Mouse (Mus musculus) gastrocnemius, postnatal 36 days (tissue): ENCODE measurements at regions not wholly inside any gene's neighbourhood (a gene's known extent, or its start where the extent isn't known, plus 50 kb on each side); places are given as distances from the start of the nearest gene placed in this dataset.

Experiments used
- DNase-seq, 2 experiments: peaks; one replicate each; pipeline ENCODE4 v3.0.0; 2022
- intact Hi-C: fragments of 180-260 bp; cut with DNase I; formaldehyde crosslinking; loops from one replicate; pipeline ENCODE4 v1.15.1; 2025

DNA sequence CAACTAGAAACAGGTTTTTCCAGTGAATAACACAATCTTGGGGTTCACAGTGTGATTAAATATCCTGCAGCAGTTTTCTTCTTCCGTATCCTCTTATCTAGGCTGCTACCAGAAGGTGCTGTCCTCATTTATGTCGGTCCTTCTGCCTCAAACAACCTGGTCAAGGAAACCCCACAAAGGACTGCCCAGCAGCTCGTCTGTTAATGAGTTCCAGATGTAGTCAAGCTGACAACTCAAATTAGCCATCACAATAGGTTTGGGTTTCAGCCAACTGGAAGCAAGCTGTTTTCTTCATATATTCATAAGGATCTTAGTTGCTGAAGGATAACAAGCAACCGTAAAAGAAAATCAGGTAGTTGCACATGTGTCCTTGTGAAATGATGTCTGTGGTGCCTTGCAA is 64.3 kb upstream of the Itga6 start:
- intact Hi-C loops: no loop called here
- no peak for DNase-seq

DNA sequence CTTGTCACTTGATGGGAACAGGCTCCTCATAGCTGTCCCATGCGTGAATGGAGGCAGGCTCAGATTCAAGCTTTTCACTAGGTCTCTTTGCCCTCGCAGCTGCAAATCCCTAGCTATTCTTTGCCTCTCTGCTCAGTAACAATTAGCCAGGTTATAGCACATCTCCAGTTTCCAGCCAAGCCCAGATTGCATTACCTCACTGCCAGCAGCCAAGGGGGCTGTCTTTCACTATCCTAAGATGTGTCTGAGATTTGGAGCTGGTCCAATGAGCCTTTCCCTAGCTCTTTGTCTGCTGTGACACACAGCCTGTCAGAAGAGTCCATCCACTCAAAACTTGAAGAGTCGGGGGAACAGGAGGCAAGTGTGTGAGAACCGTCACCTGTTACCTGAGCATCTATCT is 62.0 kb upstream of the Itga6 start:
- DNase-seq: no peak
- intact Hi-C loops: no loop called here

DNA sequence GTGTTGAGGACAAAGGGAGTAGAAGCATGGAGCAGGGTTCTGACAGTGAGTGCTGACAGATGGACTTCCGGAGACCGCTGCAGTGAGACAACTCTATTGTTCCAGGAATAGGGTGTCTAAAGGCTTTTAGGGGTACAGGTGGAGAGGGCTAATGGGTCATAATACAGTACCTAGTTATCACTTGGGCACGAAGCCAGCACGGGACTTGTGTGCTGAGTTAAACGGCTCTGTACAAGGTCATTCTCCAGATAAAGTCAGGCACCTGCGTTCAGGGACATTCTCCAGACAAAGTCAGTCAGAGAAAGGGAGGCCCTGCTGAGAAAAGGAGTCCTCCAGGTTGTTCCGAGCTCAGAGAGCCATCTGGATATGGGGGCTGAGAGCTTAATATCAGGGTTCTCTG is 60.2 kb upstream of the Itga6 start:
- no peak for DNase-seq
- intact Hi-C loops: no loop called here

DNA sequence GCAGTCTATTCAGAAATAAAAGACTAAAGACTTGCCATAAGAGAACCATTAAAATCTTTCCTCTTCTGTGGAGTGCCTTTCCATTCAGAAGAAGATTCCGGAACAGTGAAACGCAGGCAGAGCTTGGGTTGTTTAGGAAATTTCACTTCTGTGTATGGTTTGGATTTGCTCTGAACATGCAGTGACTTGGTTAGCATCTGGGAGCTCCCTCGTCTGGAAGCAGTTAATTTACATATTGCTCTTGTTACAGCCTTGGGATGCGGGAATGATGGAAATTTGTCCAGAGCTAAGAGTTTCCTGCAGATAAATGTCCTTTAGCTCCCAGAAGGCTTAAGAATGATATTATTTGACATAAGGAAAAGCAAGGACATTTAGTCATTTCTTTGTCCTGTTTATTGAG is 56.4 kb upstream of the Itga6 start:
- DNase-seq: no peak
- intact Hi-C loops: no loop called here

DNA sequence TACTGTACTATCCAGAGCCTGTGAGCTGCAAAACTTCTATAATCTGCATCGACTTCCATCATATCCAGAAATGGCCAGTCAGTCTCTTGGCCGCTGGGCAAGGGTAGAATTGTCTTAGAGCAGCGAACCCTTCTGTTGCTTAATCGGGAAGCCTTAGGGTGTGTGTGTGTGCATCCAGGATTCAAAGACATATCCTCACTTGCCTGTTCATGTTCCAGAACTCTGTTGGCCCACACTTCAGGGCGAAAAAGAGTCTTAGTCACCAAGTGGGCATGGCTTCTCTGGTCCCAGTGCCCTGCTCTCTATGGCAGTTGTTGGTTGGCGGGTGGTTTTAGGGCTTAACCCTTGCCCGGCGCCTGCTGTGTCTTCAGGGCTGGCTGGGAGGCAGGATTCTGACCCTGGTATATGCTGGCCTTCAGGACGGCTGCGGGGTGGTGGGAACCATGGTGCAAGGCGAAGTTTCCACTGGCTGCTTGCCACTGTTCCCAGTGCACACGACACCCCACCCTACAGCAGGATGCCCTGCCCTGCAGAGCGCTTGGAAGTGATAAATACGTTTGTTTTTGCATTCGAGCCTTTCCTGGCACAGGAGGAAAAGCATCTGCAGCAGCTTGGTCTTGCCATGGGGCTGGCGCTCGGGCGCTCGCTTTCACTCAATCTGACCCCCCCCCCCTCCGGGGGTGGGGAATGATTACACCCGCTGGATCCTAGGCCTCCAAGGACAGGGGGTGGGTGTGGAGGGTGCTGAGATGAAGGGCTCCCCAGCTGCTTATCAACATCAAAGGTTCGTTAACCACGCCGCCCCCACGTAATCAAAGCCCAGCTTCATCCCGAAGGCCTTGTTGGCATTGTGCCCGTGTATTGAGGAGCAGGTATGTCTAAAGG is 54.9 kb upstream of the Itga6 start:
- intact Hi-C loops: no loop called here
- peak; percentile 24 to 35 for DNase-seq

DNA sequence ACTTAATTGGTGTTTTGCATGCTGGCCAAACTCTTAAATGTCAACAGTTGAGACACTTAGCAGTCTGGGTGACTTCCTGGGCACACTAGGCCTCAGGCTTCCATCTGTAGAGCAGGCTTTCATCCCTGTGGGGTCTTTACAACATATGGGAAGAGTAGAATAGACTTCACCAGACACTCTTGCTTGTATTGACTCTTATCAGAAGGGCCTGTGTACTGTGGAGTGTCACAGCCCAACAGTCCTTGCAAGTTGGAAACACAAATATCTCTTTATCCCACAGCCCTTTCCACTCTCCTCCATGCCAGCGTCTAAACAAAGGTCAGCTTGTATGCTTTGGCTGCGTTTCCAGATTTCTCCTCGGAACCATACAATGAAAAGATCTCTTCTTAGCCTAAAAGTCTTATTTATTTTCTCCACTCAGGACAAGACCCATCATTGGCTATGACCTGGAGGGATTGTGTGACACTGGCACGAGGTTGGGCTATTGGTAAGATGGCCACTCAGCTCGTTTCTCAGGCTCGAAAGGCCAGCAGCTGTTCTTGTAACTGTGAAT is 50.6 kb upstream of the Itga6 start:
- intact Hi-C loops: no loop called here
- no peak for DNase-seq
